Mouse (Mus musculus) limb, embryonic 11.5 days (tissue): ENCODE results near the gene Mpzl3. TPM values are rescaled to one million over a fixed set of nuclear protein-coding genes. Genes with fewer than 3 reads are reported as not detected.

ENCODE experiments used
- ATAC-seq: fragments of 200-750 bp; cut with Nextera tagmentation; 2 replicates; pipeline ENCODE4 v1.8.0; 2017; ENCODE audit warnings: low read depth; ENCODE audit not compliant: insufficient number of reproducible peaks, low FRiP score, low TSS enrichment
- DNase-seq: peaks from one replicate; pipeline ENCODE4 v3.0.0-alpha.2; 2015; ENCODE audit warnings: low spot score
- H3K27ac ChIP-seq: fragments of 300-500 bp; sonication (generic); replicated peaks from 2 replicates; pipeline ENCODE4 v1.5.1; 2014; ENCODE audit warnings: low read depth, mild to moderate bottlenecking, low read length
- H3K27me3 ChIP-seq: fragments of 300-500 bp; sonication (generic); 2 replicates; pipeline ENCODE4 v1.6.1; 2014; ENCODE audit warnings: mild to moderate bottlenecking, low read length, mixed read lengths; ENCODE audit not compliant: control insufficient read depth, insufficient read depth
- H3K36me3 ChIP-seq: fragments of 300-500 bp; sonication (generic); 2 replicates; pipeline ENCODE4 v1.6.1; 2014; ENCODE audit warnings: mild to moderate bottlenecking, low read length, moderate library complexity, mixed read lengths; ENCODE audit not compliant: control insufficient read depth, insufficient read depth
- H3K4me1 ChIP-seq: fragments of 300-500 bp; sonication (generic); 2 replicates; pipeline ENCODE4 v1.6.1; 2014; ENCODE audit warnings: low read length, mixed read lengths; ENCODE audit not compliant: control insufficient read depth, insufficient read depth
- H3K4me2 ChIP-seq: fragments of 300-500 bp; sonication (generic); 2 replicates; pipeline ENCODE4 v1.6.1; 2014; ENCODE audit warnings: low read depth, mild to moderate bottlenecking, moderate library complexity; ENCODE audit not compliant: severe bottlenecking
- H3K4me3 ChIP-seq: fragments of 300-500 bp; sonication (generic); 2 replicates; pipeline ENCODE4 v1.5.1; 2014; ENCODE audit warnings: low read depth, low read length
- H3K9ac ChIP-seq: fragments of 300-500 bp; sonication (generic); 2 replicates; pipeline ENCODE4 v1.6.1; 2014; ENCODE audit warnings: mild to moderate bottlenecking, low read length
- H3K9me3 ChIP-seq: fragments of 300-500 bp; sonication (generic); 2 replicates; pipeline ENCODE4 v1.6.1; 2016; ENCODE audit warnings: low read length; ENCODE audit not compliant: control insufficient read depth
- WGBS: fragments of 180-500 bp; shearing (Covaris S2); extraction: QIAGEN DNeasy Blood & Tissue Kit; methylation state at CpG from one replicate; pipeline ENCODE4 v1.1.7; 2014; 5-methylcytosine and 5-hydroxymethylcytosine counted together
- polyA plus RNA-seq: library from polyadenylated mRNA; unstranded; fragments of >200 nt; fragmentation: Nextera tagmentation; extraction: Ambion mirVana; gene quantifications from 2 replicates; pipeline ENCODE4 v1.2.1, GENCODE M21; 2014

Gene Mpzl3
- polyA plus RNA-seq, 1 experiment from 2014 or later = 2.3 TPM

GRCm38 (mm10) chr9:45050301-45050700, 4.7 kb upstream of the Mpzl3 start:
- Histone ChIP-seq H3K27ac (no peak overlapping the region), H3K27me3 (no peaks in the 10 kb centered on the region), H3K4me2 (no peak overlapping the region), H3K9ac (no peak overlapping the region), H3K4me3 (no peak overlapping the region), H3K9me3 (no peaks in the 10 kb centered on the region), H3K36me3 (no peaks in the 10 kb centered on the region), H3K4me1 (no peaks in the 10 kb centered on the region)
- DNase-seq = no peak
- 87% methylated on average over 2 of the region's 2 CpGs for WGBS
- ATAC-seq = no peak

GRCm38 (mm10) chr9:45058304-45058940, 3.4 kb downstream of the Mpzl3 start:
- no peak overlapping the region for H3K4me2 ChIP-seq
- no peaks in the 10 kb centered on the region for H3K27me3 ChIP-seq
- H3K4me1 ChIP-seq = no peaks in the 10 kb centered on the region
- H3K36me3 ChIP-seq = no peaks in the 10 kb centered on the region
- H3K4me3 ChIP-seq = no peak overlapping the region
- no peak overlapping the region for H3K9ac ChIP-seq
- DNase-seq (no peak), ATAC-seq (no peak)
- no peaks in the 10 kb centered on the region for H3K9me3 ChIP-seq
- 19% methylated on average over 5 of the region's 5 CpGs for WGBS
- H3K27ac ChIP-seq = no peak overlapping the region

DNA sequence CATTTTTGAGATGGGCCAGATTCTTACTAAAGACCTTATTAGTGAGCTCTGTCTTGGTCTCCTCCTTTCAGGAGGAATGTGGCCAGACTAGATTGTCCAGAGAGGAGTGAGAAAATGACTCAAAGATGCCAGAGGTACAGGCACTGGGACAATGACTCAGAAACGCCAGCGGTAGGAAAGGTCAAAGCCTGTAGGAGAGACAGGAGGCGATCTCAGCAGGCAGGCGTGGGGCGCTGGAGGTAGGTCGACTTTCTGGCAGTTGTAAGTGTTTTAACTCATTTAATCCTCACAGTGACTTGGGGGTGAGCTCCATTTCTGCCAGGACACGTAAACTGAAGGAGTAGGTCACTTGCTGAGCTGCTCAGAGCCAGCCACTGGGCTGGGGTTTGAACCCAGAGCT, 5.2 kb downstream of the Mpzl3 start:
- Histone ChIP-seq H3K4me1 (no peaks in the 10 kb centered on the region), H3K27me3 (no peaks in the 10 kb centered on the region), H3K4me3 (no peak overlapping the region), H3K4me2 (no peak overlapping the region), H3K9me3 (no peaks in the 10 kb centered on the region), H3K9ac (no peak overlapping the region), H3K27ac (no peak overlapping the region), H3K36me3 (no peaks in the 10 kb centered on the region)
- no peak for ATAC-seq
- no peak for DNase-seq
- WGBS = 37% methylated on average over 7 of the region's 7 CpGs

DNA sequence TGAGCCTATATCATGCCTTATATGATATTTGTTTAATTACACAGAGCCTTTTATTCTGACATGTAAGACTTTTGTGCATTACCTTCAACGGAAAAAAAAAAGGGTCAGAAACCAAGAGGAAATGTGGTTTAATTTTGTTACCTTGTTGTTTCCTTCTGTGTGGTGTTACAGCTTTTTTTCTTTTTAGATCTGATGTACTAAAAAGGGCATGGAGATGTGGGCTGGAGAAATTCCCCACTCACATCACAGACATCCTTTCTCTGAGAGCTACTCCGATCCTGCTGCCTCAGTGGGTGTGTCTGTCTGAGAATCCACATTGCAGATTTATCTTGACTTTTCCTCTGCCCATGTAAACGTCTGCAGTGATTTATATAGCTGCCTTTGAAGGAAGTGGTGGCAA, 7.7 kb downstream of the Mpzl3 start:
- Histone ChIP-seq H3K9ac (no peak overlapping the region), H3K9me3 (no peaks in the 10 kb centered on the region), H3K27me3 (no peaks in the 10 kb centered on the region), H3K36me3 (no peaks in the 10 kb centered on the region), H3K4me3 (no peak overlapping the region), H3K4me1 (no peaks in the 10 kb centered on the region), H3K27ac (no peak overlapping the region), H3K4me2 (no peak overlapping the region)
- no peak for ATAC-seq
- WGBS = 48% methylated on average over 3 of the region's 3 CpGs
- DNase-seq = no peak

DNA sequence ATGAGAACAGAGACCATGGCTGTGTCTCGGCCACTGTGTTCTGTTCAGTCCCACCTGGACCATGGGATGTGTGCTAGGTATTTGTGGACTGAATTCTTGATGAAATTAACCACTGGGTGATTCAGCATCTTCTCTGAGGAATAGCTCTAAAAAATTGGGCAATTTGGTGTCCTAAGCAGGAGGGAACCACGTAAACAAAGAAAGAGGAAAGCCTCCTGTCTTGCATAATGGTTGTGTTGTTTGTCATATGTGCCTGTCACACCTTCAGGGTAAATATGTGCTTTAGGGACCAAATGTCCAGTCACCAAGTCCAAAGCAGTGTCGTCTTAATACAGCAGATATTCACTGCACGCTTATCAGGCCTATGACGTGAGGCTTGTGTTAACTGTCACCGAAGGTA, 9.4 kb downstream of the Mpzl3 start:
- Histone ChIP-seq H3K4me2 (no peak overlapping the region), H3K4me3 (no peak overlapping the region), H3K36me3 (no peaks in the 10 kb centered on the region), H3K27me3 (no peaks in the 10 kb centered on the region), H3K9me3 (no peaks in the 10 kb centered on the region), H3K27ac (no peak overlapping the region), H3K4me1 (no peaks in the 10 kb centered on the region), H3K9ac (no peak overlapping the region)
- no peak for ATAC-seq
- DNase-seq = no peak
- WGBS = 87% methylated on average over 6 of the region's 6 CpGs

GRCm38 (mm10) chr9:45066735-45067134, 11.7 kb downstream of the Mpzl3 start:
- no peaks in the 10 kb centered on the region for H3K27me3 ChIP-seq
- no peak overlapping the region for H3K9ac ChIP-seq
- no peak overlapping the region for H3K4me2 ChIP-seq
- DNase-seq = no peak
- no peaks in the 10 kb centered on the region for H3K4me1 ChIP-seq
- no peak overlapping the region for H3K27ac ChIP-seq
- no peak overlapping the region for H3K4me3 ChIP-seq
- WGBS = 84% methylated on average over 4 of the region's 4 CpGs
- ATAC-seq = no peak
- no peaks in the 10 kb centered on the region for H3K9me3 ChIP-seq
- H3K36me3 ChIP-seq = no peaks in the 10 kb centered on the region

GRCm38 (mm10) chr9:45071800-45072199, 16.8 kb downstream of the Mpzl3 start:
- 64% methylated on average over 3 of the region's 3 CpGs for WGBS
- DNase-seq (no peak), ATAC-seq (no peak)
- Histone ChIP-seq H3K36me3 (no peaks in the 10 kb centered on the region), H3K4me3 (no peak overlapping the region), H3K27me3 (no peaks in the 10 kb centered on the region), H3K27ac (no peak overlapping the region), H3K9ac (no peak overlapping the region), H3K4me1 (no peaks in the 10 kb centered on the region), H3K4me2 (no peak overlapping the region), H3K9me3 (no peaks in the 10 kb centered on the region)

DNA sequence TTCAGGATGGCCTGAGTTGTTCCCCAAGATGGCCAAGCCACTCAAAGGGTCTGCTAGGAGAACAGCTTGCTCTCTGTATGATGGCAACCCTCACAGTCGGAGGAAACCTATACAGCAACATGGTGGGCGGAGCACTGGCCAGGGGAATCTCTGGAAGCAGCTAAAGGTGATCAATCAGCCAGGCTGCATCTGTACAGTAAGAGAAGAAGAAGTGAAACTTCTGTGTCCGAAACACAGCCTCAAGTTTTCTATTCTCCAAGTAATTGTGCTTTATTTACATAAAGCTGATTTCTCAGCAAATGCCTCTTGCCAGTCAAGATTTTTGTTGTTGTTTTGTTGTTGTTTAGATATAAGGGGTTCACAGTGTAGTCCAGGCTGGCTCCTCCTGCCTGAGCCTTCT, 22.9 kb downstream of the Mpzl3 start:
- DNase-seq = no peak

DNA sequence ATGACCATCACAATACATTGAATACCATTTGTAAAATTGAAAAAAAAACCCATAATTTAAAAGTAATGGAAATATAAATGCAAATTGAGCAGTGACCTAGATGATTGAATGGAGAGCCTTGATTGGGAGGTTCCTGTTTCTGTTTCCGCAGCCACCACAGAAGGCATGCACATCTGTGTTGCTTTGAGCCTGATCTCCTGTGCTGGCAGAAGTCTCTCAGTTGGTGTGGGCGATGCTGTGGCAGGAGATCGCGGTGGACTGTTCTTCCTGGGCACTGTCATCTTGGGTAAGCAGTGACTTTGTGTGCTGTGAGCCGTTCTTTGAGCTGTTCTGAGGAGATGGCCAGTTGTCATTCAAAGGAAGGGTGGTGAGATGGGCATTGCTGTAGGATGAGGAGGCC, 24.0 kb downstream of the Mpzl3 start, which contains the start of gene Jaml:
Gene Jaml, plus strand, starts transcription at position 173 of the 400 bp plus-strand sequence.
- Histone ChIP-seq H3K4me3 (no peak within 1 kb of the TSS), H3K4me1 (no peaks in the 10 kb centered on the region), H3K4me2 (no peak within 1 kb of the TSS), H3K9ac (no peak within 1 kb of the TSS), H3K36me3 (no peaks in the 10 kb centered on the region), H3K27ac (no peak within 1 kb of the TSS), H3K9me3 (no peaks in the 10 kb centered on the region), H3K27me3 (no peaks in the 10 kb centered on the region)
- 83% methylated on average over 5 of the region's 5 CpGs for WGBS
- DNase-seq = no peak
- ATAC-seq = no peak

More for the DNA sequence above, 22.9 kb downstream of the Mpzl3 start:
- no peak overlapping the region for H3K27ac ChIP-seq
- no peaks in the 10 kb centered on the region for H3K9me3 ChIP-seq
- H3K27me3 ChIP-seq = no peaks in the 10 kb centered on the region
- H3K36me3 ChIP-seq = no peaks in the 10 kb centered on the region
- no peak overlapping the region for H3K9ac ChIP-seq
- ATAC-seq = no peak
- H3K4me2 ChIP-seq = no peak overlapping the region
- H3K4me3 ChIP-seq = no peak overlapping the region
- 64% methylated on average over 3 of the region's 3 CpGs for WGBS
- H3K4me1 ChIP-seq = no peaks in the 10 kb centered on the region
